25 mouse cellular contexts compared by ENCODE assay signal in genomic region chr5:107188551-107188950, GRCm38 (mm10).
DNase-seq lines count a peak whose midpoint lies in the region; ATAC-seq and TF ChIP-seq lines count a peak whose summit lies in the region.
"Had no signal": no experiment of that assay in that cellular context is flagged by ENCODE, and none has a peak within 500 bp of the region (broad histone marks: within the 10 kb centered on the region; RNA-seq: fewer than 3 reads in every experiment).

No protein-coding gene starts in this region.

- H3K4me1 ChIP-seq in embryonic facial prominence, embryonic 13.5 days: peaks cover 36% of the 10 kb centered on the region
- peaks cover 17% of the 10 kb centered on the region for H3K4me1 ChIP-seq in embryonic facial prominence, embryonic 10.5 days
- H3K4me1 ChIP-seq in liver, embryonic 16.5 days (ENCODE audit: control insufficient read depth, low read depth, low read length): peaks cover 7% of the 10 kb centered on the region
- H3K4me1 ChIP-seq in liver, embryonic 12.5 days: peaks cover 38% of the 10 kb centered on the region
- H3K4me1 ChIP-seq in lung, postnatal 0 days (ENCODE audit: insufficient read depth, low read depth, low read length): peaks cover 3% of the 10 kb centered on the region; the same call in 1 of the 2 replicates
- no peaks in the 10 kb centered on the region for H3K4me1 ChIP-seq in forebrain, embryonic 11.5 days (replicated peaks; ENCODE audit: control insufficient read depth, insufficient read depth, low read length)
- H3K4me1 ChIP-seq: forebrain, embryonic 13.5 days had no signal

- TF ChIP-seq CTCF in lung, postnatal 0 days (IDR thresholded peaks at IDR 0.05): no peak

- no peak for ATAC-seq in embryonic facial prominence, embryonic 13.5 days (ENCODE audit: insufficient number of reproducible peaks, insufficient read depth, low FRiP score, low TSS enrichment, low read depth)
- 0 out of 2 replicates have a peak, but pooled peaks have one; percentile 2 for ATAC-seq in liver, embryonic 16.5 days (ENCODE audit: low read depth)
- no peak for ATAC-seq in liver, embryonic 12.5 days
- peak; percentile 60 for ATAC-seq in lung, postnatal 0 days
- no peak for ATAC-seq in forebrain, embryonic 11.5 days (replicated peaks; ENCODE audit: low FRiP score)
- ATAC-seq: forebrain, embryonic 13.5 days; hindbrain, embryonic 16.5 days had no signal

- 0 out of 2 replicates have a peak overlapping the region, but pooled peaks have one; percentile 16 for H3K27ac ChIP-seq in embryonic facial prominence, embryonic 13.5 days
- no peak overlapping the region for H3K27ac ChIP-seq in embryonic facial prominence, embryonic 10.5 days (replicated peaks)
- no peak overlapping the region for H3K27ac ChIP-seq in liver, embryonic 16.5 days (ENCODE audit: low read length)
- no peak overlapping the region for H3K27ac ChIP-seq in liver, embryonic 12.5 days
- no peak overlapping the region for H3K27ac ChIP-seq in lung, postnatal 0 days (ENCODE audit: low read length)
- no peak overlapping the region for H3K27ac ChIP-seq in forebrain, embryonic 11.5 days (ENCODE audit: low read depth, low read length)
- H3K27ac ChIP-seq: forebrain, embryonic 13.5 days; liver, embryonic 13.5 days had no signal

- no peak overlapping the region for H3K4me3 ChIP-seq in embryonic facial prominence, embryonic 13.5 days
- H3K4me3 ChIP-seq in embryonic facial prominence, embryonic 10.5 days: no peak overlapping the region
- no peak overlapping the region for H3K4me3 ChIP-seq in liver, embryonic 16.5 days (ENCODE audit: low read depth, low read length)
- no peak overlapping the region for H3K4me3 ChIP-seq in liver, embryonic 12.5 days
- H3K4me3 ChIP-seq in lung, postnatal 0 days (ENCODE audit: low read depth, low read length): no peak overlapping the region
- H3K4me3 ChIP-seq in forebrain, embryonic 11.5 days (ENCODE audit: low read depth, low read length): no peak overlapping the region
- H3K4me3 ChIP-seq: embryonic facial prominence, embryonic 15.5 days; forebrain, embryonic 13.5 days; liver, embryonic 13.5 days had no signal

- no peaks in the 10 kb centered on the region for H3K36me3 ChIP-seq in embryonic facial prominence, embryonic 13.5 days
- no peaks in the 10 kb centered on the region for H3K36me3 ChIP-seq in embryonic facial prominence, embryonic 10.5 days (replicated peaks)
- no peaks in the 10 kb centered on the region for H3K36me3 ChIP-seq in liver, embryonic 16.5 days (ENCODE audit: control insufficient read depth, insufficient read depth)
- H3K36me3 ChIP-seq in liver, embryonic 12.5 days: no peaks in the 10 kb centered on the region
- no peaks in the 10 kb centered on the region for H3K36me3 ChIP-seq in lung, postnatal 0 days (ENCODE audit: insufficient read depth, low read length)
- H3K36me3 ChIP-seq in forebrain, embryonic 11.5 days (ENCODE audit: control insufficient read depth, insufficient read depth, low read length): no peaks in the 10 kb centered on the region
- H3K36me3 ChIP-seq: embryonic facial prominence, embryonic 15.5 days; G1E; liver, embryonic 13.5 days had no signal

- peak; percentile 68 for TF ChIP-seq EP300 in lung, postnatal 0 days (IDR thresholded peaks at IDR 0.05)

- no peak overlapping the region for H3K4me2 ChIP-seq in embryonic facial prominence, embryonic 13.5 days
- H3K4me2 ChIP-seq in liver, embryonic 16.5 days (ENCODE audit: low read depth, low read length): no peak overlapping the region
- no peak overlapping the region for H3K4me2 ChIP-seq in liver, embryonic 12.5 days
- H3K4me2 ChIP-seq in lung, postnatal 0 days (replicated peaks; ENCODE audit: low read depth, low read length): no peak overlapping the region
- no peak overlapping the region for H3K4me2 ChIP-seq in forebrain, embryonic 11.5 days (ENCODE audit: low read depth, low read length, severe bottlenecking)
- H3K4me2 ChIP-seq: embryonic facial prominence, embryonic 15.5 days; forebrain, embryonic 13.5 days; liver, embryonic 13.5 days had no signal

- no peak for DNase-seq in embryonic facial prominence, embryonic 10.5 days (ENCODE audit: low spot score)
- DNase-seq in lung, postnatal 0 days (ENCODE audit: low spot score): peak; percentile 71
- no peak for DNase-seq in lung, postnatal 25 days (ENCODE audit: low spot score)
- peak; percentile 51 for DNase-seq in yolk sac, embryonic 10.5 days (ENCODE audit: low spot score)
- no peak for DNase-seq in forebrain, embryonic 11.5 days (ENCODE audit: low spot score)
- DNase-seq: adrenal gland, adult 8-10 months; cerebellum, adult 9-11 months; gastrocnemius, postnatal 10 days; kidney, adult 9 months; kidney, postnatal 10 days; layer of hippocampus, postnatal 36 days; left cerebral cortex, postnatal 4 days; liver, embryonic 13.5 days; midbrain, embryonic 14.5 days; retina, postnatal 1 day; right cerebral cortex, postnatal 14 days; thymus, adult 2 months; thymus, postnatal 36 days had no signal

- H3K9me3 ChIP-seq in embryonic facial prominence, embryonic 13.5 days: no peaks in the 10 kb centered on the region
- H3K9me3 ChIP-seq in embryonic facial prominence, embryonic 10.5 days: no peaks in the 10 kb centered on the region
- H3K9me3 ChIP-seq in liver, embryonic 16.5 days (replicated peaks; ENCODE audit: control insufficient read depth, low read length): no peaks in the 10 kb centered on the region
- no peaks in the 10 kb centered on the region for H3K9me3 ChIP-seq in liver, embryonic 12.5 days (replicated peaks)
- H3K9me3 ChIP-seq in lung, postnatal 0 days (ENCODE audit: low read length): no peaks in the 10 kb centered on the region
- H3K9me3 ChIP-seq in forebrain, embryonic 11.5 days (ENCODE audit: control insufficient read depth, low read length): no peaks in the 10 kb centered on the region
- H3K9me3 ChIP-seq: embryonic facial prominence, embryonic 15.5 days; forebrain, embryonic 13.5 days; G1E; liver, embryonic 13.5 days had no signal

- H3K27me3 ChIP-seq in embryonic facial prominence, embryonic 13.5 days: no peaks in the 10 kb centered on the region
- H3K27me3 ChIP-seq in embryonic facial prominence, embryonic 10.5 days (replicated peaks; ENCODE audit: low read depth, poor library complexity, severe bottlenecking): no peaks in the 10 kb centered on the region
- no peaks in the 10 kb centered on the region for H3K27me3 ChIP-seq in liver, embryonic 16.5 days (ENCODE audit: control insufficient read depth, insufficient read depth, low read depth, low read length)
- H3K27me3 ChIP-seq in liver, embryonic 12.5 days (replicated peaks): no peaks in the 10 kb centered on the region
- H3K27me3 ChIP-seq in lung, postnatal 0 days (replicated peaks; ENCODE audit: insufficient read depth, low read length): no peaks in the 10 kb centered on the region
- H3K27me3 ChIP-seq in forebrain, embryonic 11.5 days (ENCODE audit: control insufficient read depth, insufficient read depth, low read length): no peaks in the 10 kb centered on the region
- H3K27me3 ChIP-seq: embryonic facial prominence, embryonic 15.5 days; forebrain, embryonic 13.5 days; liver, embryonic 13.5 days had no signal

- 72% methylated on average over 10 of the region's 10 CpGs for WGBS in embryonic facial prominence, embryonic 13.5 days
- 85% methylated on average over 10 of the region's 10 CpGs for WGBS in embryonic facial prominence, embryonic 10.5 days
- WGBS in liver, embryonic 16.5 days (ENCODE audit: insufficient replicate concordance): 76% methylated on average over 10 of the region's 10 CpGs
- WGBS in liver, embryonic 12.5 days (ENCODE audit: insufficient replicate concordance): 77% methylated on average over 10 of the region's 10 CpGs
- WGBS in lung, postnatal 0 days: 35% methylated on average over 10 of the region's 10 CpGs
- WGBS in forebrain, embryonic 11.5 days: 90% methylated on average over 10 of the region's 10 CpGs

- H3K9ac ChIP-seq in embryonic facial prominence, embryonic 13.5 days: no peak overlapping the region
- H3K9ac ChIP-seq in liver, embryonic 16.5 days (ENCODE audit: low read depth, low read length): no peak overlapping the region
- H3K9ac ChIP-seq in liver, embryonic 12.5 days: no peak overlapping the region
- no peak overlapping the region for H3K9ac ChIP-seq in lung, postnatal 0 days (replicated peaks; ENCODE audit: low read depth)
- no peak overlapping the region for H3K9ac ChIP-seq in forebrain, embryonic 11.5 days (ENCODE audit: low read length)
- H3K9ac ChIP-seq: embryonic facial prominence, embryonic 15.5 days; forebrain, embryonic 13.5 days; liver, embryonic 13.5 days had no signal

Comparison
In these comparisons a context has a peak if more than half of its experiments do, and no peak if none do; other contexts are left out.
1. ATAC-seq: peak in liver, embryonic 16.5 days (single experiment) and lung, postnatal 0 days (single experiment); none in embryonic facial prominence, embryonic 13.5 days (single experiment), liver, embryonic 12.5 days (single experiment) and forebrain, embryonic 11.5 days (single experiment).
2. DNase-seq: peak in lung, postnatal 0 days (single experiment) and yolk sac, embryonic 10.5 days (single experiment); none in embryonic facial prominence, embryonic 10.5 days (single experiment), lung, postnatal 25 days (single experiment) and forebrain, embryonic 11.5 days (single experiment).